Mouse (Mus musculus) erythroblast, embryonic 14.5 days (primary cell): Measurements from ENCODE around the gene Skap2.

Experiments
- GATA1 ChIP-seq: IDR thresholded peaks from 2 replicates; pipeline ENCODE4 v1.6.1; 2012; ENCODE audit warnings: low read length, inconsistent platforms, mixed read lengths
- TAL1 ChIP-seq: IDR thresholded peaks from 3 replicates; pipeline ENCODE4 v1.6.1; 2012; ENCODE audit warnings: low read length, inconsistent platforms, mixed read lengths

- no peak for TF ChIP-seq GATA1
- no peak for TF ChIP-seq TAL1
These were observed 186.7 kb downstream of the Skap2 start for GRCm38 (mm10) chr6:51825621-51826021.
